Mouse (Mus musculus) erythroblast, embryonic 14.5 days (primary cell): ENCODE results near the gene Ascc1. TPM values are rescaled to one million over a fixed set of nuclear protein-coding genes. Genes with fewer than 3 reads are reported as not detected.

Source experiments
- H3K27me3 ChIP-seq: 2 replicates; pipeline ENCODE4 v1.6.1; 2012; ENCODE audit warnings: inconsistent platforms; ENCODE audit not compliant: control insufficient read depth
- H3K36me3 ChIP-seq: 2 replicates; pipeline ENCODE4 v1.6.1; 2012; ENCODE audit warnings: mild to moderate bottlenecking, inconsistent platforms; ENCODE audit not compliant: control insufficient read depth
- H3K4me1 ChIP-seq: 2 replicates; pipeline ENCODE4 v1.6.1; 2012; ENCODE audit warnings: inconsistent platforms; ENCODE audit not compliant: control insufficient read depth
- H3K4me3 ChIP-seq: replicated peaks from 2 replicates; pipeline ENCODE3; 2012; ENCODE audit warnings: moderate library complexity, mild to moderate bottlenecking, inconsistent platforms
- H3K9me3 ChIP-seq: 2 replicates; pipeline ENCODE4 v1.6.1; 2012; ENCODE audit warnings: low read length, inconsistent platforms, mixed read lengths; ENCODE audit not compliant: control insufficient read depth
- GATA1 ChIP-seq: IDR thresholded peaks from 2 replicates; pipeline ENCODE4 v1.6.1; 2012; ENCODE audit warnings: low read length, inconsistent platforms, mixed read lengths
- TAL1 ChIP-seq: IDR thresholded peaks from 3 replicates; pipeline ENCODE4 v1.6.1; 2012; ENCODE audit warnings: low read length, inconsistent platforms, mixed read lengths
- polyA plus RNA-seq: library from polyadenylated mRNA; stranded (reverse); fragments of >175 nt; gene quantifications from 2 replicates; pipeline ENCODE4 v1.2.3, GENCODE M21; 2012

Gene Ascc1
- polyA plus RNA-seq, 1 experiment: 7.4 TPM

GRCm38 (mm10) chr10:60148087-60148486, 145.5 kb downstream of the Ascc1 start:
- Histone ChIP-seq H3K36me3 (no peaks in the 10 kb centered on the region), H3K9me3 (no peaks in the 10 kb centered on the region), H3K4me1 (peaks cover 2% of the 10 kb centered on the region; the same call in 1 of the 2 replicates), H3K27me3 (no peaks in the 10 kb centered on the region), H3K4me3 (no peak overlapping the region)
- TF ChIP-seq TAL1 (no peak), GATA1 (no peak)

Other genes starting within 250 kb of the Ascc1 start
- 7.9 and 8.8 TPM in 2 replicates for gene Dnajb12, start 123.2 kb upstream of the Ascc1 start, polyA plus RNA-seq
- 0.06 and 0.07 TPM in 2 replicates for gene Ddit4, start 51.0 kb upstream of the Ascc1 start, polyA plus RNA-seq
- 7.5 and 15.2 TPM in 2 replicates for gene Anapc16, start 330 bp downstream of the Ascc1 start, polyA plus RNA-seq
- 0.01 and 0.03 TPM in 2 replicates for gene Spock2, start 103.4 kb downstream of the Ascc1 start, polyA plus RNA-seq
- not detected in 2 replicates for gene Chst3, start 216.5 kb downstream of the Ascc1 start, polyA plus RNA-seq